Mouse (Mus musculus) heart, embryonic 15.5 days (tissue): ENCODE measurements around the gene Hist2h3c1. TPM values are rescaled to one million over a fixed set of nuclear protein-coding genes. Genes with fewer than 3 reads are reported as not detected.
A peak's percentile ranks its signal among the peaks of the same experiment; 100 is the strongest.
"Not testable (repeated sequence)": the region's sequence is repeated elsewhere in the genome, so short reads cannot be mapped to it uniquely, and the experiment has no call there.

Experiments used
- ATAC-seq: fragments of 200-750 bp; cut with Nextera tagmentation; replicated peaks from 2 replicates; pipeline ENCODE4 v1.8.0; 2017; ENCODE audit warnings: low read depth, moderate TSS enrichment; ENCODE audit not compliant: insufficient number of reproducible peaks, insufficient read depth, low FRiP score
- H3K27ac ChIP-seq: fragments of 300-500 bp; sonication (generic); 2 replicates; pipeline ENCODE4 v1.5.1; 2015; ENCODE audit warnings: mild to moderate bottlenecking, inconsistent platforms
- H3K27me3 ChIP-seq: fragments of 300-500 bp; sonication (generic); 2 replicates; pipeline ENCODE4 v1.6.1; 2015; ENCODE audit warnings: inconsistent platforms
- H3K36me3 ChIP-seq: fragments of 300-500 bp; sonication (generic); 2 replicates; pipeline ENCODE4 v1.6.1; 2015; ENCODE audit warnings: mild to moderate bottlenecking, inconsistent platforms
- H3K4me1 ChIP-seq: fragments of 300-500 bp; sonication (generic); replicated peaks from 2 replicates; pipeline ENCODE4 v1.6.1; 2015; ENCODE audit warnings: inconsistent platforms
- H3K4me2 ChIP-seq: fragments of 300-500 bp; sonication (generic); 2 replicates; pipeline ENCODE4 v1.6.1; 2015; ENCODE audit warnings: inconsistent platforms, mild to moderate bottlenecking, moderate library complexity
- H3K4me3 ChIP-seq: fragments of 300-500 bp; sonication (generic); 2 replicates; pipeline ENCODE4 v1.5.1; 2015; ENCODE audit warnings: mild to moderate bottlenecking, inconsistent platforms
- H3K9ac ChIP-seq: fragments of 300-500 bp; sonication (generic); 2 replicates; pipeline ENCODE4 v1.6.1; 2015; ENCODE audit warnings: mild to moderate bottlenecking, inconsistent platforms
- H3K9me3 ChIP-seq: fragments of 300-500 bp; sonication (generic); replicated peaks from 2 replicates; pipeline ENCODE4 v1.6.1; 2016; ENCODE audit warnings: inconsistent platforms
- WGBS: fragments of 180-500 bp; shearing (Covaris S2); methylation state at CpG from one replicate; pipeline ENCODE4 v1.1.7; 2015; ENCODE audit warnings: mixed read lengths; 5-methylcytosine and 5-hydroxymethylcytosine counted together
- polyA plus RNA-seq: library from polyadenylated mRNA; unstranded; fragments of >200 nt; fragmentation: Nextera tagmentation; extraction: Ambion mirVana; gene quantifications from 2 replicates; pipeline ENCODE4 v1.2.1, GENCODE M21; 2015

Gene Hist2h3c1
- polyA plus RNA-seq, 1 experiment from 2014 or later = 0.72 TPM

DNA sequence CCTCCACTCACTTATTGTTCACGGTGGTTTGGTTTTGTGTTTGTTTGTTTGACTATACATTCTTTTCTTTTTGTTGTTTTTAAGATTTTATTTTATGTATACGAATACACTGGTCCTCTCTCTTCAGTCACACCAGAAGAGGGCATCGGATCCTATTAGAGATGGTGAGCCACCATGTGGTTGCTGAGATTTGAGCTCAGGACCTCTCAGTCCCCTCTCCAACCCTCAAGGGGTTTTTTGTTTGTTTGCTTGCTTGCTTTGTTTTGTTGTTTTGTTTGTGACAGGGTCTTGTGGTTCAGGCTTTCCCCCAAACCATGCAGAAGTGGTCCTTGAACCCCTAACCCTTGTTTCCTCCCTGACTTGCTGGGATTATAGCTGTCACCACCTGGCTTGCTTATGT is 15.1 kb downstream of the Hist2h3c1 start:
- no peak for ATAC-seq
- peak overlapping the region; percentile 86 for H3K4me2 ChIP-seq
- WGBS = 48% methylated on average over 3 of the region's 3 CpGs

GRCm38 (mm10) chr3:96262216-96262875 is 15.9 kb downstream of the Hist2h3c1 start:
- H3K9me3 ChIP-seq = no peaks in the 10 kb centered on the region
- peak overlapping the region; percentile 79 for H3K9ac ChIP-seq
- ATAC-seq = peak; percentile 86
- peak overlapping the region; percentile 76 for H3K4me3 ChIP-seq
- WGBS = under 1% methylated on average over 19 of the region's 19 CpGs
- H3K4me1 ChIP-seq = peaks cover 16% of the 10 kb centered on the region
- no peaks in the 10 kb centered on the region for H3K36me3 ChIP-seq
- peak overlapping the region; percentile 86 for H3K4me2 ChIP-seq
- no peaks in the 10 kb centered on the region for H3K27me3 ChIP-seq
- peak overlapping the region; percentile 99 for H3K27ac ChIP-seq

More for the DNA sequence above, 15.1 kb downstream of the Hist2h3c1 start:
- H3K4me1 ChIP-seq = peaks cover 16% of the 10 kb centered on the region
- H3K4me3 ChIP-seq = peak overlapping the region; percentile 76
- H3K27ac ChIP-seq = peak overlapping the region; percentile 99
- peak overlapping the region; percentile 31; the same call in 1 of the 2 replicates for H3K9ac ChIP-seq
- no peaks in the 10 kb centered on the region for H3K36me3 ChIP-seq
- no peaks in the 10 kb centered on the region for H3K27me3 ChIP-seq
- no peaks in the 10 kb centered on the region for H3K9me3 ChIP-seq

DNA sequence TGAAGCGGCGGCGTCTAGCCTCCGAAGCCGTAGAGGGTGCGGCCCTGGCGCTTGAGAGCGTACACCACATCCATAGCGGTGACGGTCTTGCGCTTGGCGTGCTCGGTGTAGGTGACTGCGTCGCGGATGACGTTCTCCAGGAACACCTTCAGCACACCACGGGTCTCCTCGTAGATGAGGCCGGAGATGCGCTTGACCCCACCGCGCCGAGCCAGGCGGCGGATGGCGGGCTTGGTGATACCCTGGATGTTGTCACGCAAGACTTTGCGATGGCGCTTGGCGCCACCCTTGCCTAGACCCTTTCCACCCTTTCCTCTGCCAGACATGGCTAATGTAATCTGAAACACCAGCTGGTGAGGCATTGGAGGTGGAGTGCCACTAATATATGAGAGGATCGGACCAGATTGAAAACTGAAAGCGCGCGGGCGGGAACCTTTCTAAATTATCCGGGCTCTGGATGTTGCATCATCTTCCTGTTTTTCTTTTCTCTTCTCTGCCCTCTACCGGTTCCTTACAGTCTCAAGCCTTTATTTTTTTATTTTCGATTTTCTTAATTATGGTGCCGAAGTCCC is 16.6 kb downstream of the Hist2h3c1 start, which contains the start of gene Hist2h4:
Hist2h4 (minus strand) TSS at position 333 of the 572 bp plus-strand sequence.
- Histone ChIP-seq H3K27ac (peak within 1 kb of the TSS; percentile 99), H3K4me1 (peaks cover 21% of the 10 kb centered on the region), H3K36me3 (no peaks in the 10 kb centered on the region), H3K9me3 (no peaks in the 10 kb centered on the region), H3K27me3 (no peaks in the 10 kb centered on the region), H3K4me2 (peak within 1 kb of the TSS; percentile 86), H3K4me3 (peak within 1 kb of the TSS; percentile 76), H3K9ac (peak within 1 kb of the TSS; percentile 79)
- ATAC-seq = peak; percentile 81
- under 1% methylated on average over 40 of the region's 40 CpGs for WGBS

DNA sequence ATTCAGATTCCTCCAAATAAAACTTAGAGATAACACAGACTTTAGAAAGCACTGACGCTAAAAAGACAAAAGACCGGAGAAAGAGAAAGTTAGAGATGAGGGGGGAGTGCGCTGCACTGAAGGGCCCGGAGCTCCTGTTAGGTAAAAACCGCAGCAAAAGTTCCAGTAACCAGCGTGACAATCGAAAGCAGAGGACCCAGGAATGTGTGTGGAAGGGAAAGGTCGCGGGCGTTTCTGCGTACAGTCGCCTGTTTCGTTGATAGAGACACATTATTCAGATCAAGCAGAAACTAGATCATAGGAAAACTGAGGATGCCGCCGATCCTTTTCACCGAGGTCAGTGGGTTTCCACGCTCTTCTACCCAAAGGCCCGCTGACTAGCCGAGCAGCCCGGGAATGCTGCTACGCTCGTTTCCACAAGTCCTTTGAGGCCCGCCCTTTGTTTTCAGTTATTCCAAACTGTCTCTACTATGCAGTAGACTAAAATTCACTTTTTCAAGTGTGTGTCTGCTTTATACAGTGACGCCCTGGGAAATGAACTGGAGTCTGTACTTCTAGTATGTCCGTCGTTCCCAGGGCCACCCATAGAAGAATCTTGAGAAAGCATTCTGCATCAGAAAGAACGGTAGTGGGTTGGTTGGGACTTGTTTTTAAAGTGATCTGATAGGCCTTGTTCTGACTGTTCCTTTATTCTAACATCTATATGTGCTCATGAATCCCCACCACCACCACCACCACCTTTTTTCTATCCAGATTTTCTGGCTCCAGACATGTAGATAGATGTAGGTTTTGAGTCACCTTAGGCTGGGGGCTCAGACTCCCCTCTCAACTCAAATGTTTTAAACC is 17.3 kb downstream of the Hist2h3c1 start:
- H3K4me2 ChIP-seq = peak overlapping the region; percentile 86
- 7% methylated on average over 27 of the region's 27 CpGs for WGBS
- H3K9ac ChIP-seq = peak overlapping the region; percentile 67
- peak overlapping the region; percentile 99 for H3K27ac ChIP-seq
- no peaks in the 10 kb centered on the region for H3K9me3 ChIP-seq
- no peaks in the 10 kb centered on the region for H3K36me3 ChIP-seq
- peak; percentile 23; the same call in 1 of the 2 replicates for ATAC-seq
- H3K4me3 ChIP-seq = peak overlapping the region; percentile 76
- no peaks in the 10 kb centered on the region for H3K27me3 ChIP-seq
- peaks cover 24% of the 10 kb centered on the region for H3K4me1 ChIP-seq

- Histone ChIP-seq H3K4me1 (peaks cover 28% of the 10 kb centered on the region), H3K4me2 (peak overlapping the region; percentile 86; the same call in 1 of the 2 replicates), H3K9ac (no peak overlapping the region; the same call in 1 of the 2 replicates), H3K4me3 (peak overlapping the region; percentile 76; the same call in 1 of the 2 replicates), H3K9me3 (no peaks in the 10 kb centered on the region), H3K27ac (peak overlapping the region; percentile 99), H3K36me3 (no peaks in the 10 kb centered on the region), H3K27me3 (no peaks in the 10 kb centered on the region)
- 77% methylated on average over 7 of the region's 7 CpGs for WGBS
- no peak for ATAC-seq
Measured at GRCm38 (mm10) chr3:96264404-96264949, 18.0 kb downstream of the Hist2h3c1 start.

DNA sequence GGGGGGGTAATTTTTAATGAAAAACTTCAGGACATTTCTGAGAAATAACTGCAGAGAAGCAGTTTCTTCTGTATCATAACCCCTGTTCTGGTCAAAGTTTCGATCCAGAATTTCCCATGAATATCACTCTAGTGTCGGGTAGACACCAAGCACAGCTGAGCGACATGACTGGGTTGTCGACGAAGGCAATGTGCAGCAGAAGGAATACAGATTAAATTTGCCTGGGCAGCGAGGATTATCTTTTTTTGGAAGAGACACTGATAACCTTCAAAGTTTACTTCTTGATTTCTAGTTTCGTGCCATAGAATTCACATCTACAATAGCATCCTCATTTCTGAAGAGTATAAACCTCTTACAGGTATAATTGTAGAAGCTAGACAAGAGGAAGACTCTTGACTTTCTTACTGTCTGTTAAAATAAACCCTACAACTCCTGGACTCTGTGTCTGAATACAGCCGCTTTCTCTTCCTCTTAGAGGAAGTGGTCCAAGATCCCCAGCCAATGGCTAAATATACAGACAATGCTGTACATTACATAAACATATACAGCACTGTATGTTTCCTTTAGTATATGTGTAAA is 19.7 kb downstream of the Hist2h3c1 start:
- H3K9me3 ChIP-seq = no peaks in the 10 kb centered on the region
- no peaks in the 10 kb centered on the region for H3K36me3 ChIP-seq
- H3K4me1 ChIP-seq = peaks cover 31% of the 10 kb centered on the region
- no peak overlapping the region for H3K27ac ChIP-seq
- no peaks in the 10 kb centered on the region for H3K27me3 ChIP-seq
- H3K4me2 ChIP-seq = no peak overlapping the region
- whole genome bisulfite sequencing = 71% methylated on average over 8 of the region's 8 CpGs
- no peak overlapping the region for H3K4me3 ChIP-seq
- H3K9ac ChIP-seq = no peak overlapping the region
- ATAC-seq = no peak

GRCm38 (mm10) chr3:96267541-96267940 is 21.1 kb downstream of the Hist2h3c1 start:
- peaks cover 23% of the 10 kb centered on the region for H3K4me1 ChIP-seq
- no peaks in the 10 kb centered on the region for H3K36me3 ChIP-seq
- H3K4me2 ChIP-seq = peak overlapping the region; percentile 82
- peak overlapping the region; percentile 88 for H3K27ac ChIP-seq
- H3K27me3 ChIP-seq = no peaks in the 10 kb centered on the region
- H3K4me3 ChIP-seq = no peak overlapping the region
- ATAC-seq = no peak
- no peaks in the 10 kb centered on the region for H3K9me3 ChIP-seq
- no peak overlapping the region for H3K9ac ChIP-seq
- WGBS = 80% methylated on average over 4 of the region's 4 CpGs

GRCm38 (mm10) chr3:96268051-96268775 is 21.7 kb downstream of the Hist2h3c1 start, which contains the start of gene Hist2h3b:
Gene Hist2h3b (plus strand): TSS chr3:96268654.
- Histone ChIP-seq H3K27ac (peak within 1 kb of the TSS; percentile 96), H3K9ac (peak within 1 kb of the TSS; percentile 60), H3K4me1 (peaks cover 23% of the 10 kb centered on the region), H3K4me2 (peak within 1 kb of the TSS; percentile 82), H3K36me3 (no peaks in the 10 kb centered on the region), H3K9me3 (no peaks in the 10 kb centered on the region), H3K4me3 (peak within 1 kb of the TSS; percentile 54), H3K27me3 (no peaks in the 10 kb centered on the region)
- WGBS = 23% methylated on average over 30 of the region's 30 CpGs
- peak; percentile 54 for ATAC-seq

DNA sequence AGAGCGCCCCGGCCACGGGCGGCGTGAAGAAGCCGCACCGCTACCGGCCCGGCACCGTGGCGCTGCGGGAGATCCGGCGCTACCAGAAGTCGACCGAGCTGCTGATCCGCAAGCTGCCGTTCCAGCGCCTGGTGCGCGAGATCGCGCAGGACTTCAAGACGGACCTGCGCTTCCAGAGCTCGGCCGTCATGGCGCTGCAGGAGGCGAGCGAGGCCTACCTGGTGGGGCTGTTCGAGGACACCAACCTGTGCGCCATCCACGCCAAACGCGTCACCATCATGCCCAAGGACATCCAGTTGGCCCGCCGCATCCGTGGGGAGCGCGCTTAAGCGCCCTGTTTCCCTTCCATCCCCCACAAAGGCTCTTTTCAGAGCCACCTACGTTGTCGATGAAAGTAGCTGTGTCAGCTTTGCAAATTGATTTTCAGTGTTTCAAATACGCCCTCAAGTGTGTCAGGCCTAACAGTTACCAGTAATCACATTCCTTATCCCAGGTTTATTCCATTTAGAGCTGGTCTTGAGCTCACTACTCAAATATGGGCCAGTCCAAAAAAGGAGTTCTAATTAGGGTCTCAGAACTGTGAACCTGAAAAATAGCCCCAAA is 22.4 kb downstream of the Hist2h3c1 start:
- Histone ChIP-seq H3K27ac (peak overlapping the region; percentile 96), H3K9ac (peak overlapping the region; percentile 60), H3K4me2 (peak overlapping the region; percentile 82), H3K4me3 (peak overlapping the region; percentile 54), H3K4me1 (peaks cover 21% of the 10 kb centered on the region)
- H3K36me3 ChIP-seq, H3K27me3 ChIP-seq, H3K9me3 ChIP-seq: not testable (repeated sequence)
- peak; percentile 32; the same call in 1 of the 2 replicates for ATAC-seq
- WGBS = 1% methylated on average over 15 of the region's 44 CpGs
